Mouse (Mus musculus): ENCODE data around the gene Cdh5. TPM values are rescaled to one million over a fixed set of nuclear protein-coding genes. Genes with fewer than 3 reads are reported as not detected.

Cdh5 gene
- total RNA-seq, 2 experiments from 2014 or later, result 97.6 to 104 TPM

DNA sequence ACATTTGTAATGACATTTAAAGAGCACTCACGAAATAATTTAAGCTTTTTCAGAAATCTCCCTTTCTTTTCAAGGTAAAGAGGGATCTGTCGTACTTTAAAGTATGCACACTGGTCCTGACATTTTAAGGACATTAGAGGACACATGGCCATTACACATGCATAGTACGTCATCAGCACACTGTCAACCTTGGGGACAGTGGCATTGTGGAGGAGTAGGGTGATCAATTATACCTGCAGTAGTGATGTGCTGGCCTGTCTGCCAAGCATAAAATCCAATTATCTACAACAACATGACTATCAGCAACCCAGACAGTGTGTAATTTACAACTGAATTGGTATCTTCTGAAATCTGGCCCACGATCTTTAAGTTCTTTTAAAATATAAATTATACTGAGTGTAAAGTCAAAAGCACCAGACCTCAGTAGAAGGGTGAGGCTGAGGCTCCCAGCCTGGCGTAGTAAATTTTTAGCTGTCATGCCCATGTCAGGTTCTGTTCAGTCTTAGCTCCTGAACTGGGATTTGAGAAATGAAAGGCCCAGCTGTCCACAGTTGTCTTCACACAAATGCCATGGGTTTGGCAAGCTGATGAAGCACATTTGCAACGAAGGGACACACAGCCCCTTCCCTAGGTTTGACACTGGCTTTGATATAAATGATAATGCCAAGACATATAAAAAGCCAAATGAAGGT lies 89.5 kb downstream of the Cdh5 start:
- DNase-seq, result no peak

DNA sequence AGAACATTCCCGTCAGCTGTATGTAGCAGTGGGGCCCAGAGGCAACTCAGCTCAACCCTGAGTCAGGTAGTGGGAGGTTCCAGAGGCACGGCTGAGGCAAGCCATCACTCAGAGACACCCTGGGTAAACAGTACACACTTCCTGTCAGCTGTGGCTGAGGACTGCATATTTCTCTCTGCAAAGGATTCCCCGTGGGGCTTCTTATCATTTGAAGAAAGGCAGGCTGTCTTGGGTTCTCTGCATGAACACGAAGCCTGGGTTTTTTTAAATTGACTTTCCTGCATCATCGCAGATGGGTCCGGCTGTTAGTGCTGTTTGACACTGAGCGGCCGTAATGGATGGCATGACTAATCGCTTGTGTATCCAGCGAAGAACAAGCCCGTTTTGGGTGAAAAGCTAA lies 90.1 kb downstream of the Cdh5 start:
- peak; percentile 60 to 77 for DNase-seq

Other genes starting within 250 kb of the Cdh5 start
- 1 to 10 TPM; 1.5 to 1.8 TPM for gene Bean1, start 68.8 kb downstream of the Cdh5 start, total RNA-seq (2021)
- 1 to 10 TPM; 7.2 to 9.5 TPM for gene Tk2, start 146.9 kb downstream of the Cdh5 start, total RNA-seq (2021)
- 1 to 10 TPM; 2.6 to 4.8 TPM for gene Cklf, start 149.2 kb downstream of the Cdh5 start, total RNA-seq (2021)
- gene Cmtm2a, start 191.6 kb downstream of the Cdh5 start, total RNA-seq (2021), result not detected
- gene Gm45711, start 208.5 kb downstream of the Cdh5 start, total RNA-seq (2021), result not detected
- not detected for gene Cmtm1, start 208.5 kb downstream of the Cdh5 start, total RNA-seq (2021)
- not detected for gene Gm11020, start 219.9 kb downstream of the Cdh5 start, total RNA-seq (2021)
- gene Cmtm2b, start 220.6 kb downstream of the Cdh5 start, total RNA-seq (2021), result not detected
- 10 to 100 TPM; 14.4 to 17.6 TPM for gene Cmtm3, start 237.8 kb downstream of the Cdh5 start, total RNA-seq (2021)